Mouse (Mus musculus): ENCODE measurements around the gene Cdc42bpg.

DNA sequence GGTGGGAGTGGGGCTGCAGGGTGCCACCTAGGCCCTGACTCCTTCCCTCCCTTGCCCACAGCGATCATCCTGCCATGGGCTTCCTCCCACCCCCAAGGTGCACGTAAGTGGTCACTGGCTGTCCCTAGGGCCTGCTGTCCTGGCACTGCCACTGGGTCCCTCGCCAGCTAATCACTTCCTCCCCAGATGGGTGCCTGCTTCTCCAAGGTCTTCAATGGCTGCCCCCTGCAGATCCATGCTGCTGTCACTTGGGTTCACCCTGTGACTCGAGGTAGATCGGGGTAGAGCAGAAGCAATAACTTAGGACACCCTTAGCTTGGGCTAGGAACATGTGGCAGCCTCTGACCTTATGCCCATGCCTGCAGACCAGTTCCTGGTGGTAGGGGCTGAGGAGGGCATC lies 39.8 kb downstream of the Cdc42bpg start:
- no peak for TF ChIP-seq POLR2A (IDR thresholded peaks at IDR 0.05; ENCODE audit: borderline replicate concordance, extremely low read depth, low read depth, low read length)
- no peak for TF ChIP-seq CTCF (IDR thresholded peaks at IDR 0.05; ENCODE audit: insufficient read depth, low read length)
